Mouse (Mus musculus) limb, embryonic 14.5 days (tissue): Measurements from ENCODE around the gene Ripk3. TPM values are rescaled to one million over a fixed set of nuclear protein-coding genes. Genes with fewer than 3 reads are reported as not detected.
A peak's percentile ranks its signal among the peaks of the same experiment; 100 is the strongest.
"Not testable (repeated sequence)": the region's sequence is repeated elsewhere in the genome, so short reads cannot be mapped to it uniquely, and the experiment has no call there.

Experiments used
- ATAC-seq: fragments of 200-750 bp; cut with Nextera tagmentation; 2 replicates; pipeline ENCODE4 v1.8.0; 2017; ENCODE audit warnings: low read depth, moderate number of reproducible peaks, moderate TSS enrichment; ENCODE audit not compliant: low FRiP score
- DNase-seq: peaks from one replicate; pipeline ENCODE4 v3.0.0-alpha.2; 2015; ENCODE audit warnings: low spot score
- H3K27ac ChIP-seq: fragments of 300-500 bp; sonication (generic); replicated peaks from 2 replicates; pipeline ENCODE4 v1.5.1; 2014; ENCODE audit warnings: low read depth, mild to moderate bottlenecking, low read length, moderate library complexity, mixed read lengths
- H3K27me3 ChIP-seq: fragments of 300-500 bp; sonication (generic); 2 replicates; pipeline ENCODE4 v1.6.1; 2014; ENCODE audit warnings: low read length, mixed read lengths; ENCODE audit not compliant: control insufficient read depth, insufficient read depth
- H3K36me3 ChIP-seq: fragments of 300-500 bp; sonication (generic); 2 replicates; pipeline ENCODE4 v1.6.1; 2014; ENCODE audit warnings: mild to moderate bottlenecking, low read length, moderate library complexity, mixed read lengths; ENCODE audit not compliant: control insufficient read depth, insufficient read depth
- H3K4me1 ChIP-seq: fragments of 300-500 bp; sonication (generic); 2 replicates; pipeline ENCODE4 v1.6.1; 2014; ENCODE audit warnings: antibody characterized with exemption, low read length, mixed read lengths; ENCODE audit not compliant: control insufficient read depth, insufficient read depth
- H3K4me2 ChIP-seq: fragments of 300-500 bp; sonication (generic); replicated peaks from 2 replicates; pipeline ENCODE4 v1.6.1; 2014; ENCODE audit warnings: low read depth, mild to moderate bottlenecking, low read length, moderate library complexity; ENCODE audit not compliant: severe bottlenecking
- H3K4me3 ChIP-seq: fragments of 300-500 bp; sonication (generic); replicated peaks from 2 replicates; pipeline ENCODE4 v1.5.1; 2014; ENCODE audit warnings: low read length
- H3K9ac ChIP-seq: fragments of 300-500 bp; sonication (generic); 2 replicates; pipeline ENCODE4 v1.6.1; 2014; ENCODE audit warnings: mild to moderate bottlenecking, low read depth, low read length, moderate library complexity; ENCODE audit not compliant: severe bottlenecking
- H3K9me3 ChIP-seq: fragments of 300-500 bp; sonication (generic); 2 replicates; pipeline ENCODE4 v1.6.1; 2016; ENCODE audit warnings: low read length; ENCODE audit not compliant: control insufficient read depth
- POLR2A ChIP-seq: fragments of 200-500 bp; IDR thresholded peaks from 2 replicates; pipeline ENCODE4 v1.8.0; 2012; ENCODE audit warnings: inconsistent platforms, mild to moderate bottlenecking, moderate library complexity, borderline replicate concordance; ENCODE audit not compliant: insufficient read depth, insufficient read length; ENCODE audit errors: extremely low read depth
- WGBS: fragments of 180-500 bp; shearing (Covaris S2); extraction: QIAGEN DNeasy Blood & Tissue Kit; methylation state at CpG from one replicate; pipeline ENCODE4 v1.1.7; 2014; 5-methylcytosine and 5-hydroxymethylcytosine counted together
- polyA plus RNA-seq, 2 experiments: library from polyadenylated mRNA; depleted of rRNA in 1 of 2; stranded (reverse) in 1 of 2; unstranded in 1 of 2; fragments of >200 nt; fragmentation: Nextera tagmentation in 1 of 2; extraction: Ambion mirVana in 1 of 2; gene quantifications; 2 replicates each; pipeline versions ENCODE4 v1.2.1 to v1.2.3; 2012 to 2014

The Ripk3 gene
- polyA plus RNA-seq, 2 experiments = 30.5 to 35.9 TPM

DNA sequence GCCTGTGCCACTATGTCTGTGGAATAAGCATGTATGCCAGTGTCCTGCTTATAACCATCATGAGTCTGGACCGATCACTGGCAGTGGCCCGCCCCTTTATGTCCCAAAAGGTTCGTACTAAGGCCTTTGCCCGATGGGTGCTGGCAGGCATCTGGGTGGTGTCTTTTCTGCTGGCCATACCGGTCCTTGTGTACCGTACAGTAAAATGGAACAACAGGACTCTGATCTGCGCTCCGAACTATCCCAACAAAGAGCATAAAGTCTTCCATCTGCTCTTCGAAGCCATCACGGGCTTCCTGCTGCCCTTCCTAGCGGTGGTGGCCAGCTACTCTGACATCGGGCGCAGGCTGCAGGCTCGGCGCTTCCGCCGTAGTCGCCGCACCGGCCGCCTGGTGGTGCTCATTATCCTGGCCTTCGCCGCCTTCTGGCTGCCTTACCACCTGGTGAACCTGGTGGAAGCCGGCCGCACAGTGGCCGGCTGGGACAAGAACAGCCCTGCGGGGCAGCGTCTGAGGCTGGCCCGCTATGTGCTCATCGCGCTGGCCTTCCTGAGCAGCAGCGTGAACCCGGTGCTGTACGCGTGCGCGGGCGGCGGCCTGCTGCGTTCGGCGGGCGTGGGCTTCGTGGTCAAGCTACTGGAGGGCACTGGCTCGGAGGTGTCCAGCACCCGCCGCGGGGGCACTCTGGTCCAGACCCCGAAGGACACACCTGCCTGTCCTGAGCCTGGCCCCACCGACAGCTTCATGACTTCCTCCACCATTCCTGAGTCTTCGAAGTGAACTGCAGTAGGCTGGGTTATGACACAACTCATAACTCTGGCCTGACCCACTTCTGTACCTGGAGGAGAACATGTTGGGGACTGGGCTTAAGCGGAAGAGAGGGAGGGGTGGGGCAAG lies 20.9 kb downstream of the Ripk3 start:
- Histone ChIP-seq H3K4me3 (peak overlapping the region; percentile 37), H3K9ac (peak overlapping the region; percentile 52), H3K4me2 (peak overlapping the region; percentile 74), H3K9me3 (no peaks in the 10 kb centered on the region), H3K27me3 (peaks cover 12% of the 10 kb centered on the region), H3K4me1 (peaks cover 5% of the 10 kb centered on the region), H3K36me3 (peaks cover 4% of the 10 kb centered on the region; the same call in 1 of the 2 replicates), H3K27ac (no peak overlapping the region)
- TF ChIP-seq POLR2A = no peak
- 13% methylated on average over 46 of the region's 52 CpGs for WGBS
- DNase-seq (peak; percentile 34), ATAC-seq (peak; percentile 54; the same call in 1 of the 2 replicates)

DNA sequence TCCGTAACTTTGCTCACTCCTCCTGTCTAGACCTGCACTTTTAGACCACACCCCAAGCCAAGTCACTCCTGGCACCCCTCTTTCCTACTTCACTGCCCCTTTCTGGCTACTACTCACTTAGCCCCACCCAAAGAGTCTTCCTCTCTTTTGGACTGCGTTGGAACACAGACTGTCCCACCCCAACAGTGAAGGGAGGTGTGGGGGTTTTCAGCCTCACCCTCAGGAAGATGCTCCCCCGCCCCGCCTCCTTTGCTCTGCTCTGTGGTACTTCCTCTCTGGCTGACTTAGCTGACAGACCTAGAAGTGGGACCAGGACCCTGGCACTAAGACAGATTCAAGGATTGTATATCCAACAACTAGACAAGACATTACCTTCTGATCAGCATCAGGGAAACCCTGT lies 23.0 kb downstream of the Ripk3 start, which contains the start of gene Ltb4r1:
Gene Ltb4r1, plus strand, starts transcription at position 267 of the 400 bp plus-strand sequence.
- peaks cover 20% of the 10 kb centered on the region for H3K27me3 ChIP-seq
- TF ChIP-seq POLR2A = no peak

DNA sequence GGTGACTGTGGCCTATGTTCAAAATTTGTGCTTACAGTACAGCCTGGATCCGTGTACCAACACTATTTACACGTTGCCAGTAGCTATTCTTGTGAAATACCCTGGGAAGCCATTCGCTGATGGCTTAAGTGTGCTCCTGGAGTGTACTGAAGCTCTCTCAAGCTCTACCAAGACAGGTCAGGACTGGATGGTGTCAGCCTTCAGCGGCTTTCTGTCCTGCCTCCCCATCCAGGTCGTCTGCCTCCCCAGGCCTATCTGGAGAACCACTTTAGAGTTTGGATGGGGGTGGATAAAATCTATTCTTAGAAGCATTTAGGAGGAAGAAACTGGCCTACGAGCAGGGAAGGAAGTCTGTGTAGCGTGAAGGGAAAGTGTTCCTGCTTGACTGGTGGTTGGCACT lies 25.5 kb downstream of the Ripk3 start:
- no peak for ATAC-seq
- no peak overlapping the region for H3K27ac ChIP-seq
- peaks cover 17% of the 10 kb centered on the region for H3K27me3 ChIP-seq
- DNase-seq = no peak
- H3K36me3 ChIP-seq = no peaks in the 10 kb centered on the region
- H3K9ac ChIP-seq = no peak overlapping the region
- H3K9me3 ChIP-seq = no peaks in the 10 kb centered on the region
- no peak for TF ChIP-seq POLR2A
- H3K4me3 ChIP-seq = peak overlapping the region; percentile 55; the same call in 1 of the 2 replicates
- peaks cover 13% of the 10 kb centered on the region for H3K4me1 ChIP-seq
- 66% methylated on average over 7 of the region's 7 CpGs for WGBS
- H3K4me2 ChIP-seq = peak overlapping the region; percentile 98; the same call in 1 of the 2 replicates

More for the DNA sequence above, 23.0 kb downstream of the Ripk3 start, which contains the start of gene Ltb4r1:
- Histone ChIP-seq H3K36me3 (no peaks in the 10 kb centered on the region), H3K4me3 (no peak within 1 kb of the TSS), H3K9me3 (no peaks in the 10 kb centered on the region), H3K27ac (no peak within 1 kb of the TSS), H3K4me2 (no peak within 1 kb of the TSS), H3K9ac (no peak within 1 kb of the TSS), H3K4me1 (peaks cover 13% of the 10 kb centered on the region)
- WGBS = 77% methylated on average over 4 of the region's 4 CpGs
- DNase-seq = no peak
- ATAC-seq = no peak

DNA sequence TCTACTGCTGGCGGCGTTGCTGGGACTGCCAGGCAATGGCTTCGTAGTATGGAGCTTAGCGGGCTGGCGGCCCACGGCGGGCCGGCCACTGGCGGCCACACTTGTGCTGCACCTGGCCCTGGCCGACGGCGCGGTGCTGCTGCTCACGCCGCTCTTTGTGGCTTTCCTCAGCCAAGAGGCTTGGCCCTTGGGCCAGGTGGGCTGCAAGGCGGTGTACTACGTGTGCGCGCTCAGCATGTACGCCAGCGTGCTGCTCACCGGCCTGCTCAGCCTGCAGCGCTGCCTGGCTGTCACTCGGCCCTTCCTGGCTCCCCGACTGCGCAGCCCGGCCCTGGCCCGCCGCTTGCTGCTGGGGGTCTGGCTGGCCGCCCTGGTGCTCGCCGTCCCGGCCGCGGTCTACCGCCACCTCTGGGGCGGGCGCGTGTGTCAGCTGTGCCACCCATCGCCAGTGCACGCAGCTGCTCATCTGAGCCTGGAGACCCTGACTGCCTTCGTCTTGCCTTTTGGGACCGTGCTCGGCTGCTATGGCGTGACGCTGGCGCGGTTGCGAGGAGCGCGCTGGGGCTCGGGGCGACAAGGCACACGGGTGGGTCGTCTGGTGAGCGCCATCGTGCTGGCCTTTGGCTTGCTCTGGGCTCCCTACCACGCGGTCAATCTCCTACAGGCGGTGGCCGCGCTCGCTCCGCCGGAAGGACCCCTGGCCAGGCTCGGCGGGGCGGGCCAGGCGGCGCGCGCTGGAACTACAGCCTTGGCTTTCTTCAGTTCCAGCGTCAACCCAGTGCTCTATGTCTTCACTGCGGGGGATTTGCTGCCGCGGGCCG lies 26.5 kb downstream of the Ripk3 start:
- Histone ChIP-seq H3K9me3 (no peaks in the 10 kb centered on the region), H3K36me3 (no peaks in the 10 kb centered on the region), H3K27me3 (peaks cover 11% of the 10 kb centered on the region), H3K4me1 (peaks cover 13% of the 10 kb centered on the region), H3K4me3 (peak overlapping the region; percentile 55), H3K9ac (peak overlapping the region; percentile 77), H3K27ac (peak overlapping the region; percentile 53), H3K4me2 (peak overlapping the region; percentile 98)
- no peak for TF ChIP-seq POLR2A
- DNase-seq = peak; percentile 62
- WGBS = under 1% methylated on average over 56 of the region's 77 CpGs
- peak; percentile 82 for ATAC-seq

DNA sequence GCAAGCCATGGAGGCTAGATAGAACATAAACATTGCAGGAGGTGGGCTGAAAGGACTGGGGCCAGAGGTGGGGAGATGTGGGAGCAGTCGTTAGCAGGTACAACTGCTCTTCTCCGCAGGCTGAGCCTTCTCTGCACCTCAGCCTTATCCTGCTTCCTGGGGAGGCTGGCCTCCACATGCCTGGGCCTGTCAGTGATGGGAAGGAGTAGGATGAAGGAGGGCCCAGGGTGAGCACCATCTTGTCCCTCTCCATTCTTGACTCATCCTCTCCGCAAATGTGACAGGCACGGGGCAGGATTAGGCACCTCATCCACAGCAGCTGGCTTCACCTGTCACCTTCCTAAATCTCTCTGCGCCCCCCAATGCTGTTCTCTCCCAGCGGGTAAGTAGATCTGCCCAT lies 27.5 kb downstream of the Ripk3 start, which contains the start of gene Ltb4r2:
Gene Ltb4r2, plus strand, starts transcription at position 266 of the 400 bp plus-strand sequence.
- no peak for TF ChIP-seq POLR2A
- H3K4me2 ChIP-seq = peak within 1 kb of the TSS; percentile 98
- peak within 1 kb of the TSS; percentile 53 for H3K27ac ChIP-seq
- ATAC-seq = no peak
- H3K4me3 ChIP-seq = peak within 1 kb of the TSS; percentile 55
- DNase-seq = no peak
- 0 out of 2 replicates have a peak, but pooled peaks cover 8% of the 10 kb centered on the region for H3K27me3 ChIP-seq
- WGBS = 74% methylated on average over 5 of the region's 6 CpGs
- peak within 1 kb of the TSS; percentile 77 for H3K9ac ChIP-seq
- H3K4me1 ChIP-seq = peaks cover 13% of the 10 kb centered on the region
- 0 out of 2 replicates have a peak, but pooled peaks cover 1% of the 10 kb centered on the region for H3K36me3 ChIP-seq
- no peaks in the 10 kb centered on the region for H3K9me3 ChIP-seq

DNA sequence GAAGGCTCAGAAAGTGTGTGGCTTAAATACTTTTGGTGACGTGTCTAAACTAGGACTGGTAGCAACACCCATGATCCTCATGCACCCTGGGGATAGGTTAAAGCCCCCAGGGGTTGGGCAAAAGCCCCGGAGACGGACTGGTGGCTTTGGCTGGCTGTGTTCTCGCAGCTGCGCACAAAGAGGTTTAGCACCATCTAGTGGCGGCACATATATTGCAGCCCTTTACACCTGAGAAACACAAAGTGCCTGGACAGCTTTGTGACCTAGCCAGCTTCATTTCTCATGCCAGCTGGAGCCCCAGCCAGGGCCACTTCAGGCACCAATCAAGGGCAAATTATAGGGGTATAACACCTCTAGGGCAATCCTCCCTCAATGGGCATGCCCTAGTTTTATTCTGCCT lies 28.5 kb downstream of the Ripk3 start:
- peak overlapping the region; percentile 38 for H3K4me2 ChIP-seq
- 4% methylated on average over 6 of the region's 6 CpGs for WGBS
- DNase-seq (peak; percentile 74), ATAC-seq (0 out of 2 replicates have a peak, but pooled peaks have one; percentile 12)
- H3K9ac ChIP-seq, H3K27me3 ChIP-seq, H3K9me3 ChIP-seq, H3K27ac ChIP-seq: not testable (repeated sequence)
- H3K4me1 ChIP-seq = peaks cover 13% of the 10 kb centered on the region
- peaks cover 11% of the 10 kb centered on the region; the same call in 1 of the 2 replicates for H3K36me3 ChIP-seq
- peak overlapping the region; percentile 14 for H3K4me3 ChIP-seq
